ENCODE assay signal across 23 mouse cellular contexts in genomic region chr4:103006266-103006665, GRCm38 (mm10). TPM values are rescaled to one million over a fixed set of nuclear protein-coding genes. Genes with fewer than 3 reads are reported as not detected.
DNase-seq lines count a peak whose midpoint lies in the region; ATAC-seq and TF ChIP-seq lines count a peak whose summit lies in the region.
"Had no signal": no experiment of that assay in that cellular context is flagged by ENCODE, and none has a peak within 500 bp of the region (broad histone marks: within the 10 kb centered on the region; RNA-seq: fewer than 3 reads in every experiment).

No protein-coding gene starts in this region.

- 49% methylated on average over 5 of the region's 5 CpGs for WGBS in limb, embryonic 14.5 days

- no peak overlapping the region for H3K27ac ChIP-seq in testis, adult 2 months (ENCODE audit: control insufficient read depth, insufficient read depth, low read depth, low read length)
- H3K27ac ChIP-seq in limb, embryonic 14.5 days (replicated peaks; ENCODE audit: low read depth, low read length), result peak overlapping the region; percentile 83
- no peak overlapping the region for H3K27ac ChIP-seq in layer of hippocampus, adult 2 months
- H3K27ac ChIP-seq: liver, embryonic 14.5 days had no signal

- no peak for TF ChIP-seq CTCF in testis, adult 2 months (IDR thresholded peaks at IDR 0.05; ENCODE audit: control insufficient read depth, insufficient read depth, insufficient replicate concordance, low read depth, low read length)
- no peak for TF ChIP-seq CTCF in layer of hippocampus, adult 2 months (conservative IDR thresholded peaks at IDR 0.05)

- DNase-seq in heart, adult 11 months, result peak; percentile 79
- no peak for DNase-seq in heart, postnatal 25 days (ENCODE audit: low spot score)
- no peak for DNase-seq in testis, postnatal 10 days (ENCODE audit: low spot score)
- DNase-seq in limb, embryonic 14.5 days (ENCODE audit: low spot score), result no peak
- no peak for DNase-seq in layer of hippocampus, adult 2 months (ENCODE audit: low spot score in 2 of 2)
- DNase-seq in adrenal gland, adult 2 months, result no peak
- DNase-seq in lung, postnatal 36 days, result no peak
- DNase-seq: adrenal gland, adult 8-10 months; cerebellum, postnatal 10 days; gastrocnemius, postnatal 10 days; heart, postnatal 36 days; kidney, adult 2 months; kidney, postnatal 25 days; layer of hippocampus, adult 9-11 months; spleen, adult 18-20 months had no signal

- ATAC-seq in limb, embryonic 14.5 days (ENCODE audit: low FRiP score, low read depth), result no peak

- intact Hi-C loops in heart, postnatal 25 days (cut with DNase I), result no loop called here

- H3K4me2 ChIP-seq in limb, embryonic 14.5 days (replicated peaks; ENCODE audit: low read depth, low read length, severe bottlenecking), result no peak overlapping the region
- H3K4me2 ChIP-seq: heart, embryonic 12.5 days had no signal

- H3K4me1 ChIP-seq in testis, adult 2 months (ENCODE audit: control insufficient read depth, insufficient read depth, low read length), result no peaks in the 10 kb centered on the region
- H3K4me1 ChIP-seq in limb, embryonic 14.5 days (ENCODE audit: control insufficient read depth, insufficient read depth, low read length), result peaks cover 26% of the 10 kb centered on the region

- no peak for TF ChIP-seq POLR2A in testis, adult 2 months (IDR thresholded peaks at IDR 0.05; ENCODE audit: control insufficient read depth, low read depth, low read length)
- no peak for TF ChIP-seq POLR2A in limb, embryonic 14.5 days (IDR thresholded peaks at IDR 0.05; ENCODE audit: borderline replicate concordance, extremely low read depth, insufficient read depth, insufficient read length)

- peak overlapping the region; percentile 10; the same call in 1 of the 2 replicates for H3K4me3 ChIP-seq in testis, adult 2 months (ENCODE audit: control insufficient read depth, low read depth, low read length)
- H3K4me3 ChIP-seq in limb, embryonic 14.5 days (replicated peaks; ENCODE audit: low read length), result no peak overlapping the region
- no peak overlapping the region for H3K4me3 ChIP-seq in layer of hippocampus, adult 2 months
- H3K4me3 ChIP-seq: heart, embryonic 12.5 days; myocyte had no signal

- no peak overlapping the region for H3K9ac ChIP-seq in limb, embryonic 14.5 days (ENCODE audit: low read depth, low read length, severe bottlenecking)
- H3K9ac ChIP-seq: heart, embryonic 12.5 days; liver, embryonic 14.5 days had no signal

- H3K9me3 ChIP-seq in limb, embryonic 14.5 days (ENCODE audit: control insufficient read depth, low read length), result no peaks in the 10 kb centered on the region
- H3K9me3 ChIP-seq: heart, embryonic 12.5 days had no signal

- H3K36me3 ChIP-seq in testis, adult 2 months (ENCODE audit: control insufficient read depth, insufficient read depth, low read length), result no peaks in the 10 kb centered on the region
- H3K36me3 ChIP-seq in limb, embryonic 14.5 days (ENCODE audit: control insufficient read depth, insufficient read depth, low read length), result no peaks in the 10 kb centered on the region
- H3K36me3 ChIP-seq: heart, embryonic 12.5 days had no signal

- no peaks in the 10 kb centered on the region for H3K27me3 ChIP-seq in testis, adult 2 months (ENCODE audit: control insufficient read depth, insufficient read depth, low read length)
- no peaks in the 10 kb centered on the region for H3K27me3 ChIP-seq in limb, embryonic 14.5 days (ENCODE audit: control insufficient read depth, insufficient read depth, low read length)
- H3K27me3 ChIP-seq: heart, embryonic 12.5 days had no signal

RNA-seq across cellular contexts. Expression of gene Insl5, which starts 20.4 kb away (rescaled TPM):
- not detected for total RNA-seq in heart, postnatal 25 days (2021)
- polyA plus RNA-seq in testis, adult 2 months (2012; rRNA removed), result 2.4 and 3.0 TPM in 2 replicates
- 0.52 and 1.0 TPM in 2 replicates for polyA plus RNA-seq in limb, embryonic 14.5 days (2012; rRNA removed)
- polyA plus RNA-seq in limb, embryonic 14.5 days (2014; fragmentation: Nextera tagmentation; extraction: Ambion mirVana), result not detected in 2 replicates
- total RNA-seq in layer of hippocampus, adult 2 months (2021), result 1 to 10 TPM; 1.3 to 1.6 TPM
- not detected for total RNA-seq in adrenal gland, adult 2 months (2021)
- 0.27 TPM in 1 of 2 replicates, not detected in the other for polyA plus RNA-seq in adrenal gland, adult 2 months (2012; rRNA removed)
- total RNA-seq: adrenal gland, adult 8-10 months; gastrocnemius, postnatal 10 days; heart, postnatal 36 days; megakaryocyte progenitor cell, adult 5-6 weeks; MEL had no signal
- polyA plus RNA-seq: heart, embryonic 12.5 days; liver, embryonic 14.5 days; lung, embryonic 16.5 days; myocyte; stomach, embryonic 14.5 days had no signal

RNA-seq across cellular contexts. Expression of gene Tctex1d1, which starts 27.9 kb away (rescaled TPM):
- not detected for total RNA-seq in heart, postnatal 25 days (2021)
- polyA plus RNA-seq in testis, adult 2 months (2012; rRNA removed), result 334 and 417 TPM in 2 replicates
- 0.12 and 0.30 TPM in 2 replicates for polyA plus RNA-seq in limb, embryonic 14.5 days (2012; rRNA removed)
- 0.56 and 0.59 TPM in 2 replicates for polyA plus RNA-seq in limb, embryonic 14.5 days (2014; fragmentation: Nextera tagmentation; extraction: Ambion mirVana)
- total RNA-seq in layer of hippocampus, adult 2 months (2021), result under 1 TPM; 0.27 to 0.28 TPM
- total RNA-seq in adrenal gland, adult 2 months (2021), result not detected
- polyA plus RNA-seq in adrenal gland, adult 2 months (2012; rRNA removed), result not detected in 2 replicates
- total RNA-seq: adrenal gland, adult 8-10 months; gastrocnemius, postnatal 10 days; heart, postnatal 36 days; MEL had no signal
- polyA plus RNA-seq: heart, embryonic 12.5 days; kidney, adult 2 months; myocyte had no signal
